ENCODE assay signal across 17 mouse cellular contexts in the genomic region with DNA sequence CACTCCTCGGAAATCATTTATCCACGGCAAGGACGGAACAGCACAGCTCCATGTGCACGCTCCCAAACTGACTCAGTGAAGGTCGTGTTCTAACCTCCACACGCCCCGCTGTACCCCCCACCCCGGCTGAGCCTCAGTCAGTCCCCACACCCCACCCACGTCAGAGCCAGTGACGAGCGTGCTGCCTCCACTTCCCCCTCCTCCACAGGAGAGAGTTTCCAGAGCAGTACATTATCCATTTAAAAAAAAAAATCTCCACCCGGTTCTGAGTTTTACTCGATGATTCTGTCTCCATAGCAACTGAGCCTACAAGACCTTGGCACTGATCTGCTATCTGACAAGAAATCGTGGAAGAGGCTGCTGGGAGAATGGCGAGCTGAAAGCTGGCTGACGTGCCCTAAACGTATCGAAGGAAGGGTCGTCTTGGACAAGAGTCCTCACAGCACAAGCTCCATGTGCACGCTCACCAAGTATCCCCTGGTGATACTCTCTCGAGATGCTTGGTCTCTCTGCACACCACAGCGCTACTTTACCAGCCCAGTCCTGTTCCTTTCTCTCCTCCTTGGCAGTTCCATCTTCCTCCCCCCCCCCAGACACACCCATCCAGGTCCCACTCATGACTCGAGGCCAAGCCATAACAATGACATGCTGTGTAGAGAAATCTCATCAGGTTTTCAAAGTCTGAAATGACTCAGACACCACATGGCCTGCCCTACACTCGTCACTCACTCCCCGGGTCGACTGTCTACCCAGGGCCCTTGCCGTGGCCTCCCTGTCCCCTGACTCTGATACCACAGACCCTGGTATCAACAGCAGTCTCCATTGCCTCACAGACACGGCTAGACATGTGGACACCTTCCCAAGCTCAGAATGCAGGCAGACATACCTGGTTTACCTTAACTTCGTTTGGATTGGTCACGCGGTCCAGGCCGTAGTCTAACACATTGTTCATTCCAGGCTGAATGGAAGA. TPM values are rescaled to one million over a fixed set of nuclear protein-coding genes. Genes with fewer than 3 reads are reported as not detected.
A peak's percentile ranks its signal among the peaks of the same experiment; 100 is the strongest.
DNase-seq lines count a peak whose midpoint lies in the region; ATAC-seq lines count a peak whose summit lies in the region.
"Had no signal": no experiment of that assay in that cellular context is flagged by ENCODE, and none has a peak within 500 bp of the region (broad histone marks: within the 10 kb centered on the region; RNA-seq: fewer than 3 reads in every experiment).

No protein-coding gene starts in this region.

- H3K36me3 ChIP-seq in midbrain, embryonic 14.5 days (ENCODE audit: control insufficient read depth, insufficient read depth, low read length) = peaks cover 4% of the 10 kb centered on the region; the same call in 1 of the 2 replicates
- 0 out of 2 replicates have a peak, but pooled peaks cover 3% of the 10 kb centered on the region for H3K36me3 ChIP-seq in midbrain, embryonic 13.5 days
- H3K36me3 ChIP-seq: G1E had no signal

- no peak overlapping the region for H3K4me2 ChIP-seq in midbrain, embryonic 14.5 days (ENCODE audit: low read length)
- no peak overlapping the region for H3K4me2 ChIP-seq in midbrain, embryonic 13.5 days (replicated peaks)
- H3K4me2 ChIP-seq: heart, embryonic 11.5 days; limb, embryonic 13.5 days had no signal

- no peak for ATAC-seq in midbrain, embryonic 14.5 days (ENCODE audit: low FRiP score, low TSS enrichment)
- ATAC-seq in midbrain, embryonic 13.5 days = no peak
- ATAC-seq: lung, postnatal 0 days had no signal

- no peak overlapping the region for H3K9ac ChIP-seq in midbrain, embryonic 14.5 days (replicated peaks; ENCODE audit: low read length)
- no peak overlapping the region for H3K9ac ChIP-seq in midbrain, embryonic 13.5 days (replicated peaks)
- H3K9ac ChIP-seq: limb, embryonic 13.5 days had no signal

- no peaks in the 10 kb centered on the region for H3K27me3 ChIP-seq in midbrain, embryonic 14.5 days (ENCODE audit: control insufficient read depth, insufficient read depth, low read length)
- H3K27me3 ChIP-seq in midbrain, embryonic 13.5 days = no peaks in the 10 kb centered on the region
- H3K27me3 ChIP-seq: limb, embryonic 13.5 days had no signal

- no peaks in the 10 kb centered on the region for H3K4me1 ChIP-seq in midbrain, embryonic 14.5 days (ENCODE audit: control insufficient read depth, insufficient read depth, low read length)
- no peaks in the 10 kb centered on the region for H3K4me1 ChIP-seq in midbrain, embryonic 13.5 days (replicated peaks)
- H3K4me1 ChIP-seq: limb, embryonic 13.5 days had no signal

- H3K9me3 ChIP-seq in midbrain, embryonic 14.5 days (ENCODE audit: control insufficient read depth, low read length) = no peaks in the 10 kb centered on the region
- no peaks in the 10 kb centered on the region for H3K9me3 ChIP-seq in midbrain, embryonic 13.5 days
- H3K9me3 ChIP-seq: limb, embryonic 13.5 days had no signal

- H3K4me3 ChIP-seq in midbrain, embryonic 14.5 days (replicated peaks; ENCODE audit: low read depth, low read length) = no peak overlapping the region
- no peak overlapping the region for H3K4me3 ChIP-seq in midbrain, embryonic 13.5 days (replicated peaks)
- H3K4me3 ChIP-seq: erythroblast, embryonic 14.5 days; limb, embryonic 13.5 days; myocyte had no signal

- intact Hi-C loops in left cerebral cortex, postnatal 25 days (cut with DNase I) = no loop called here

- peak; percentile 61 to 78 for DNase-seq in adrenal gland, adult (ENCODE audit: inconsistent age in 2 of 2, low spot score in 1 of 2)
- DNase-seq in adrenal gland, postnatal 4 days (ENCODE audit: low spot score in 2 of 2) = no peak
- DNase-seq in midbrain, embryonic 14.5 days = peak; percentile 36
- DNase-seq in left cerebral cortex, postnatal 25 days (ENCODE audit: low spot score in 2 of 2) = peak; percentile 61 to 79
- no peak for DNase-seq in kidney, postnatal 36 days
- no peak for DNase-seq in gastrocnemius, adult 18-20 months (ENCODE audit: low spot score)
- DNase-seq in cerebellum, postnatal 4 days (ENCODE audit: low spot score in 2 of 2) = no peak
- DNase-seq: cerebellum, postnatal 36 days; kidney, adult 8-10 months; thymus, postnatal 36 days had no signal

- H3K27ac ChIP-seq in midbrain, embryonic 14.5 days (replicated peaks; ENCODE audit: low read depth, low read length) = no peak overlapping the region
- H3K27ac ChIP-seq in midbrain, embryonic 13.5 days = no peak overlapping the region
- H3K27ac ChIP-seq: limb, embryonic 13.5 days had no signal

- 83% methylated on average over 32 of the region's 32 CpGs for WGBS in midbrain, embryonic 14.5 days
- 86% methylated on average over 32 of the region's 32 CpGs for WGBS in midbrain, embryonic 13.5 days

RNA-seq across cellular contexts. Expression of a gene that starts 38.7 kb away (rescaled TPM):
- total RNA-seq in adrenal gland, postnatal 4 days (2021) = 10 to 100 TPM; 10.8 to 11.3 TPM
- 9.7 and 12.4 TPM in 2 replicates for polyA plus RNA-seq in midbrain, embryonic 14.5 days (2014; fragmentation: Nextera tagmentation; extraction: Ambion mirVana)
- 7.2 and 7.3 TPM in 2 replicates for polyA plus RNA-seq in midbrain, embryonic 13.5 days (2015; fragmentation: Nextera tagmentation; extraction: Ambion mirVana)
- 10 to 100 TPM; 16.0 to 86.9 TPM for total RNA-seq in left cerebral cortex, postnatal 25 days (2021)
- not detected for total RNA-seq in gastrocnemius, adult 18-20 months (2021)
- polyA plus RNA-seq: erythroblast, embryonic 14.5 days; G1E; myocyte had no signal

Comparison
In these comparisons a context has a peak if more than half of its experiments do, and no peak if none do; other contexts are left out.
1. DNase-seq: peak in adrenal gland, adult (2 of 2), midbrain, embryonic 14.5 days (single experiment) and left cerebral cortex, postnatal 25 days (2 of 2); none in adrenal gland, postnatal 4 days (0 of 2), kidney, postnatal 36 days (0 of 2), gastrocnemius, adult 18-20 months (single experiment) and cerebellum, postnatal 4 days (0 of 2).
2. RNA of a gene that starts 38.7 kb away (total RNA-seq): 16.0 to 86.9 TPM in left cerebral cortex, postnatal 25 days and 10.8 to 11.3 TPM in adrenal gland, postnatal 4 days; not detected in gastrocnemius, adult 18-20 months; every median in the first group is over 10 times any median in the second.